Comparison of ENCODE assay signal across 8 mouse cellular contexts in genomic region chr1:83811162-83811561, GRCm38 (mm10).
DNase-seq lines count a peak whose midpoint lies in the region; ATAC-seq and TF ChIP-seq lines count a peak whose summit lies in the region.
"Not testable (repeated sequence)": the region's sequence is repeated elsewhere in the genome, so short reads cannot be mapped to it uniquely, and the experiment has no call there.

No protein-coding gene starts in this region.

- not testable (repeated sequence) for TF ChIP-seq EP300 in CH12.LX (IDR thresholded peaks at IDR 0.05; ENCODE audit: low read length); heart, adult 2 months (IDR thresholded peaks at IDR 0.05; ENCODE audit: insufficient read depth, low read depth, low read length); liver, embryonic 14.5 days (IDR thresholded peaks at IDR 0.05; ENCODE audit: low read depth)

- H3K27ac ChIP-seq in CH12.LX (ENCODE audit: insufficient read depth, low read depth); heart, adult 2 months; kidney, postnatal 0 days; liver, embryonic 14.5 days: not testable (repeated sequence)

- H3K4me3 ChIP-seq in CH12.LX (replicated peaks in 1 of 3; ENCODE audit: low read depth in 2 of 3, low read length in 2 of 3, poor library complexity in 1 of 3); heart, adult 2 months; kidney, postnatal 0 days (replicated peaks; ENCODE audit: low read depth, low read length); liver, embryonic 14.5 days (ENCODE audit: insufficient read depth in 1 of 2, low read depth in 2 of 2, low read length in 2 of 2): not testable (repeated sequence)

- not testable (repeated sequence) for H3K9ac ChIP-seq in CH12.LX (ENCODE audit: insufficient read depth, low read depth); heart, adult 2 months (ENCODE audit: low read depth, low read length); kidney, postnatal 0 days (ENCODE audit: low read depth, low read length); liver, embryonic 14.5 days (replicated peaks)

- dilution Hi-C loops in CH12.LX (cut with MboI; ENCODE audit: extremely low pct_ligation_motif_present, extremely low pct_unique_long_range_greater_than_20kb, low sequenced_read_pairs) = not testable (repeated sequence)

- not testable (repeated sequence) for H3K4me2 ChIP-seq in CH12.LX (ENCODE audit: insufficient read depth, low read depth, poor library complexity, severe bottlenecking); kidney, postnatal 0 days (ENCODE audit: low read length); liver, embryonic 14.5 days (ENCODE audit: low read depth)

- WGBS in heart, adult 2 months = 51% methylated on average over 6 of the region's 6 CpGs
- WGBS in kidney, postnatal 0 days = 41% methylated on average over 5 of the region's 6 CpGs
- 27% methylated on average over 5 of the region's 6 CpGs for WGBS in liver, embryonic 14.5 days (ENCODE audit: insufficient replicate concordance)

- not testable (repeated sequence) for H3K27me3 ChIP-seq in CH12.LX (replicated peaks); heart, adult 2 months (ENCODE audit: control insufficient read depth, insufficient read depth, low read length); kidney, postnatal 0 days (ENCODE audit: insufficient read depth, low read length); liver, embryonic 14.5 days (ENCODE audit: control insufficient read depth, insufficient read depth, low read length)

- intact Hi-C loops in heart, adult 2 months (cut with DNase I) = not testable (repeated sequence)

- peak; percentile 6 for TF ChIP-seq RAD21 in CH12.LX (IDR thresholded peaks at IDR 0.05; ENCODE audit: low read depth, low read length)

- TF ChIP-seq POLR2A in CH12.LX (IDR thresholded peaks at IDR 0.05; ENCODE audit: low read depth, low read length); heart, adult 2 months (IDR thresholded peaks at IDR 0.05; ENCODE audit: insufficient read depth, low read depth, low read length): not testable (repeated sequence)

- DNase-seq in CH12.LX (ENCODE audit: extremely low read depth) = peak; percentile 50
- peak; percentile 79 for DNase-seq in ZHBTc4 (ENCODE audit: low read depth, low spot score)
- peak; percentile 37 for DNase-seq in embryo, embryonic 11 days
- DNase-seq in heart, adult 2 months; kidney, postnatal 0 days (ENCODE audit: low spot score); liver, embryonic 14.5 days (ENCODE audit: low read depth in 3 of 3, low spot score in 3 of 3): not testable (repeated sequence)
- DNase-seq in naive thymus-derived CD4-positive, alpha-beta T cell, adult 2 months (ENCODE audit: low read depth) = peak; percentile 1
- DNase-seq in thymus, postnatal 14 days = peak; percentile 2

- TF ChIP-seq CTCF in CH12.LX (conservative IDR thresholded peaks at IDR 0.05 in 1 of 2, IDR thresholded peaks at IDR 0.05 in 1 of 2; ENCODE audit: low read depth in 2 of 2, low read length in 2 of 2) = peak; percentile 37 to 44; a peak in 3 of 4 replicates
- TF ChIP-seq CTCF in heart, adult 2 months (IDR thresholded peaks at IDR 0.05) = peak; percentile 44
- peak; percentile 49 for TF ChIP-seq CTCF in kidney, postnatal 0 days (IDR thresholded peaks at IDR 0.05; ENCODE audit: low read depth)
- peak; percentile 50 for TF ChIP-seq CTCF in liver, embryonic 14.5 days (IDR thresholded peaks at IDR 0.05; ENCODE audit: low read depth)

- ATAC-seq in kidney, postnatal 0 days (replicated peaks; ENCODE audit: low FRiP score, low read depth); liver, embryonic 14.5 days (ENCODE audit: insufficient read depth): not testable (repeated sequence)

- not testable (repeated sequence) for H3K79me2 ChIP-seq in CH12.LX (replicated peaks; ENCODE audit: control insufficient read depth, extremely low read depth, insufficient read depth, poor library complexity, severe bottlenecking); heart, adult 2 months (replicated peaks; ENCODE audit: control insufficient read depth, insufficient read depth, low read length)

- in situ Hi-C loops in CH12.LX (cut with MboI; ENCODE audit: low pct_ligation_motif_present, low pct_unique_long_range_greater_than_20kb, low sequenced_read_pairs) = not testable (repeated sequence)

- not testable (repeated sequence) for H3K9me3 ChIP-seq in CH12.LX (replicated peaks; ENCODE audit: low read length); kidney, postnatal 0 days (replicated peaks; ENCODE audit: low read length); liver, embryonic 14.5 days (ENCODE audit: control insufficient read depth, low read length)

- not testable (repeated sequence) for H3K4me1 ChIP-seq in CH12.LX (ENCODE audit: control insufficient read depth in 1 of 2, insufficient read depth in 2 of 2); heart, adult 2 months (ENCODE audit: control insufficient read depth, insufficient read depth, low read length); kidney, postnatal 0 days (replicated peaks; ENCODE audit: insufficient read depth, low read length); liver, embryonic 14.5 days (replicated peaks; ENCODE audit: control insufficient read depth in 2 of 2, insufficient read depth in 2 of 2, low read length in 1 of 2)

- H3K36me3 ChIP-seq in CH12.LX (replicated peaks in 1 of 2; ENCODE audit: control insufficient read depth in 1 of 2, insufficient read depth in 1 of 2, low read length in 1 of 2); heart, adult 2 months (ENCODE audit: control insufficient read depth, insufficient read depth, low read length); kidney, postnatal 0 days (ENCODE audit: insufficient read depth, low read length); liver, embryonic 14.5 days (replicated peaks; ENCODE audit: control insufficient read depth, insufficient read depth, low read depth): not testable (repeated sequence)

TF ChIP-seq in CH12.LX, 34 proteins besides CTCF, POLR2A, EP300 and RAD21:
- TF ChIP-seq SMC3 (IDR thresholded peaks at IDR 0.05; ENCODE audit: low read depth, low read length) = peak; percentile 17
